Mouse (Mus musculus) myocyte (in vitro differentiated cells): ENCODE results near the gene Zfp839.

Experiments
- E2F4 ChIP-seq: IDR thresholded peaks from one replicate; pipeline ENCODE4 v1.6.1; 2011; ENCODE audit warnings: mild to moderate bottlenecking, control low read depth, moderate library complexity; ENCODE audit not compliant: insufficient read depth
- MAX ChIP-seq: IDR thresholded peaks from one replicate; pipeline ENCODE4 v1.6.1; 2011; ENCODE audit warnings: low read depth, mild to moderate bottlenecking, control low read depth
- MYOG ChIP-seq, 3 experiments: IDR thresholded peaks; one replicate each; pipeline ENCODE4 v1.6.1; 2011; ENCODE audit warnings: control low read depth in 2 of 3, low read depth in 2 of 3, mild to moderate bottlenecking in 2 of 3; ENCODE audit not compliant: insufficient read length in 2 of 3, control insufficient read depth in 1 of 3, insufficient read depth in 1 of 3
- POLR2A ChIP-seq: IDR thresholded peaks from one replicate; pipeline ENCODE4 v1.6.1; 2011; ENCODE audit warnings: low read depth, mild to moderate bottlenecking, control low read depth, moderate library complexity; ENCODE audit not compliant: insufficient read length
- POLR2AphosphoS2 ChIP-seq: IDR thresholded peaks from one replicate; pipeline ENCODE4 v1.6.1; 2011; ENCODE audit warnings: low read depth, control low read depth; ENCODE audit not compliant: insufficient read length
- SRF ChIP-seq: IDR thresholded peaks from one replicate; pipeline ENCODE4 v1.6.1; 2011; ENCODE audit warnings: low read depth; ENCODE audit not compliant: control insufficient read depth, insufficient read length
- USF1 ChIP-seq: IDR thresholded peaks from one replicate; pipeline ENCODE4 v1.6.1; 2011; ENCODE audit warnings: low read depth, mild to moderate bottlenecking, control low read depth, moderate library complexity

DNA sequence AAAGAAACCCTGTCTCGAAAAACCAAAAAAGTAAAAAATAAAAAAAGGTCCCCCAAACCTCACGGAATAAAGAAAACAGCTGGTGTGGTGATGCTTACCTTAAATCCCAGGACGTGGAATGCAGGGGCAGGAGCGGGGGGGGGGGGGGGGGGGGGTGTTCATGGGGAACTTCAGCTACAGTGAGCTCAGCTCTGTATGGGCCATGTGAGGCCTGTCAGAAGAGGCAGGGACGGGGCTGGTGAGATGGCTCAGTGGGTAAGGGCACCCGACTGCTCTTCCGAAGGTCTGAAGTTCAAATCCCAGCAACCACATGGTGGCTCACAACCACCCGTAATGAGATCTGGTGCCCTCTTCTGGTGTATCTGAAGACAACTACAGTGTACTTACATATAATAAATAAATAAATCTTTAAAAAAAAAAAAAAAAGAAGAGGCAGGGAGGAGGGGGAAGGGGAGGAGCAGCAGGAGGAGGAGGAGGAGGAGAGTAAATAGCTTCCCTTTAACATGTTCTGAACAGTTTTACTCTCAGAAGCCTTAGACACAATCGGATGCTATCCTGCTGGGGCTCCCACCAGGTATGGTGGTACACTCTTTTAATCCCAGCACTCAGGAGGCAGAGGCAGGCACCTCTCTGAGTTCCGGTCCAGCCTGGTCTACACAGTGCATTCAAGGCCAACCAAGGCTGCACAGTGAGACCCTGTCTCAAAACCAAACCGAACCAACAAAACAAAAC, 19.6 kb upstream of the Zfp839 start:
- TF ChIP-seq SRF (no peak), E2F4 (no peak), POLR2A (no peak), POLR2AphosphoS2 (no peak), MYOG (IDR thresholded peaks at IDR 0.05; ENCODE audit: control insufficient read depth in 1 of 3, insufficient read depth in 1 of 3, insufficient read length in 2 of 3, low read depth in 2 of 3) (no peak), USF1 (no peak), MAX (no peak)
